Mouse (Mus musculus): ENCODE measurements around the gene Rab20. TPM values are rescaled to one million over a fixed set of nuclear protein-coding genes. Genes with fewer than 3 reads are reported as not detected.

The Rab20 gene
- total RNA-seq, 2 experiments from 2014 or later: 1.1 TPM

- no peak for DNase-seq
Observed at GRCm38 (mm10) chr8:11404614-11405013, 73.9 kb downstream of the Rab20 start.

- no peak for DNase-seq
Observed at GRCm38 (mm10) chr8:11403813-11404212, 74.7 kb downstream of the Rab20 start.

Other genes with a start within 250 kb of the Rab20 start
- 100 to 1,000 TPM; 340 to 382 TPM for gene Col4a2, start 165.9 kb downstream of the Rab20 start, total RNA-seq (2021)
- 100 to 1,000 TPM; 741 to 775 TPM for gene Col4a1, start 165.9 kb downstream of the Rab20 start, total RNA-seq (2021)
- gene Naxd, start 18.8 kb upstream of the Rab20 start, total RNA-seq (2021): 10 to 100 TPM; 25.8 to 30.6 TPM
- 10 to 100 TPM; 14.4 to 18.1 TPM for gene Cars2, start 72.1 kb upstream of the Rab20 start, total RNA-seq (2021)
- gene Ing1, start 76.9 kb upstream of the Rab20 start, total RNA-seq (2021): 10 to 100 TPM; 26.5 to 29.0 TPM
- gene Ankrd10, start 157.0 kb upstream of the Rab20 start, total RNA-seq (2021): 10 to 100 TPM; 43.6 to 52.5 TPM
- not detected for gene 1700016D06Rik, start 222.4 kb upstream of the Rab20 start, total RNA-seq (2021)
- 10 to 100 TPM; 76.7 to 84.2 TPM for gene Arhgef7, start 249.0 kb upstream of the Rab20 start, total RNA-seq (2021)

Measured in gastrocnemius, postnatal 10 days (tissue).